Mouse (Mus musculus): ENCODE results near the gene Bet1l. TPM values are rescaled to one million over a fixed set of nuclear protein-coding genes. Genes with fewer than 3 reads are reported as not detected.
"Not testable (repeated sequence)": the region's sequence is repeated elsewhere in the genome, so short reads cannot be mapped to it uniquely, and the experiment has no call there.

Bet1l gene
- polyA plus RNA-seq (2015; fragmentation: Nextera tagmentation; extraction: Ambion mirVana) = 38.0 and 44.3 TPM in 2 replicates

- Histone ChIP-seq H3K4me3 (peak within 1 kb of the TSS; percentile 90), H3K36me3 (peaks cover 46% of the 10 kb centered on the region), H3K4me1 (replicated peaks) (peaks cover 36% of the 10 kb centered on the region), H3K9me3 (no peaks in the 10 kb centered on the region), H3K27ac (replicated peaks) (peak within 1 kb of the TSS; percentile 93), H3K4me2 (peak within 1 kb of the TSS; percentile 80), H3K27me3 (no peaks in the 10 kb centered on the region), H3K9ac (peak within 1 kb of the TSS; percentile 90)
- ATAC-seq (ENCODE audit: low FRiP score, low read depth) = peak; percentile 54
- 38% methylated on average over 40 of the region's 40 CpGs for WGBS
These were observed at the start of gene Bet1l for GRCm38 (mm10) chr7:140857550-140858505. Gene Bet1l (minus strand): TSS chr7:140857577.

- no peaks in the 10 kb centered on the region for H3K36me3 ChIP-seq
- 86% methylated on average over 13 of the region's 13 CpGs for WGBS
- H3K9ac ChIP-seq = no peak overlapping the region
- H3K27me3 ChIP-seq = no peaks in the 10 kb centered on the region
- no peak for ATAC-seq (ENCODE audit: low FRiP score, low read depth)
- H3K4me1 ChIP-seq (replicated peaks) = peaks cover 11% of the 10 kb centered on the region
- H3K4me2 ChIP-seq = no peak overlapping the region
- no peak overlapping the region for H3K4me3 ChIP-seq
- H3K9me3 ChIP-seq = no peaks in the 10 kb centered on the region
- no peak overlapping the region for H3K27ac ChIP-seq (replicated peaks)
These were observed 49.8 kb upstream of the Bet1l start for GRCm38 (mm10) chr7:140907131-140907530.

GRCm38 (mm10) chr7:140905642-140906081 lies 48.3 kb upstream of the Bet1l start:
- Histone ChIP-seq H3K4me2 (no peak overlapping the region), H3K4me1 (replicated peaks) (peaks cover 11% of the 10 kb centered on the region), H3K4me3 (no peak overlapping the region), H3K9ac (no peak overlapping the region), H3K27me3 (no peaks in the 10 kb centered on the region), H3K27ac (replicated peaks) (no peak overlapping the region), H3K9me3 (no peaks in the 10 kb centered on the region), H3K36me3 (no peaks in the 10 kb centered on the region)
- 83% methylated on average over 2 of the region's 2 CpGs for WGBS
- ATAC-seq (ENCODE audit: low FRiP score, low read depth) = no peak

- no peaks in the 10 kb centered on the region for H3K27me3 ChIP-seq
- H3K4me2 ChIP-seq = 0 out of 2 replicates have a peak overlapping the region, but pooled peaks have one; percentile 13
- WGBS = 25% methylated on average over 13 of the region's 13 CpGs
- no peak overlapping the region for H3K9ac ChIP-seq
- no peak overlapping the region for H3K4me3 ChIP-seq
- peaks cover 8% of the 10 kb centered on the region for H3K36me3 ChIP-seq
- H3K9me3 ChIP-seq = no peaks in the 10 kb centered on the region
- H3K27ac ChIP-seq (replicated peaks) = no peak overlapping the region
- peaks cover 6% of the 10 kb centered on the region for H3K4me1 ChIP-seq (replicated peaks)
- peak; percentile 55 for ATAC-seq (ENCODE audit: low FRiP score, low read depth)
These were observed 45.8 kb upstream of the Bet1l start for GRCm38 (mm10) chr7:140903212-140903611.

- Histone ChIP-seq H3K4me3 (no peak overlapping the region), H3K4me2 (no peak overlapping the region), H3K27ac (replicated peaks) (no peak overlapping the region), H3K9me3 (no peaks in the 10 kb centered on the region), H3K4me1 (replicated peaks) (peaks cover 6% of the 10 kb centered on the region), H3K27me3 (no peaks in the 10 kb centered on the region), H3K9ac (no peak overlapping the region), H3K36me3 (peaks cover 17% of the 10 kb centered on the region)
- 83% methylated on average over 15 of the region's 15 CpGs for WGBS
- no peak for ATAC-seq (ENCODE audit: low FRiP score, low read depth)
These were observed 44.9 kb upstream of the Bet1l start for GRCm38 (mm10) chr7:140902036-140902875.

- 77% methylated on average over 10 of the region's 10 CpGs for WGBS
- no peak within 1 kb of the TSS for H3K27ac ChIP-seq (replicated peaks)
- no peak within 1 kb of the TSS for H3K9ac ChIP-seq
- peaks cover 6% of the 10 kb centered on the region for H3K4me1 ChIP-seq (replicated peaks)
- H3K27me3 ChIP-seq = no peaks in the 10 kb centered on the region
- H3K9me3 ChIP-seq = no peaks in the 10 kb centered on the region
- no peak within 1 kb of the TSS for H3K4me2 ChIP-seq
- no peak within 1 kb of the TSS for H3K4me3 ChIP-seq
- no peak for ATAC-seq (ENCODE audit: low FRiP score, low read depth)
- peaks cover 31% of the 10 kb centered on the region for H3K36me3 ChIP-seq
These were observed 42.8 kb upstream of the Bet1l start, which contains the start of gene Cox8b for GRCm38 (mm10) chr7:140900220-140900619. Gene Cox8b (minus strand): TSS chr7:140900446.

- H3K9me3 ChIP-seq = no peaks in the 10 kb centered on the region
- H3K27ac ChIP-seq (replicated peaks) = no peak overlapping the region
- 79% methylated on average over 3 of the region's 3 CpGs for WGBS
- H3K9ac ChIP-seq = no peak overlapping the region
- ATAC-seq (ENCODE audit: low FRiP score, low read depth) = no peak
- no peak overlapping the region for H3K4me2 ChIP-seq
- peaks cover 6% of the 10 kb centered on the region for H3K4me1 ChIP-seq (replicated peaks)
- H3K4me3 ChIP-seq = no peak overlapping the region
- H3K27me3 ChIP-seq = no peaks in the 10 kb centered on the region
- peaks cover 41% of the 10 kb centered on the region for H3K36me3 ChIP-seq
These were observed 41.7 kb upstream of the Bet1l start for GRCm38 (mm10) chr7:140899121-140899520.

- ATAC-seq (ENCODE audit: low FRiP score, low read depth) = no peak
- no peak overlapping the region for H3K4me2 ChIP-seq
- H3K36me3 ChIP-seq = peaks cover 47% of the 10 kb centered on the region
- no peak overlapping the region for H3K9ac ChIP-seq
- H3K4me1 ChIP-seq (replicated peaks) = no peaks in the 10 kb centered on the region; the same call in 1 of the 2 replicates
- 94% methylated on average over 7 of the region's 7 CpGs for WGBS
- no peaks in the 10 kb centered on the region for H3K27me3 ChIP-seq
- no peaks in the 10 kb centered on the region for H3K9me3 ChIP-seq
- H3K27ac ChIP-seq (replicated peaks) = no peak overlapping the region
- no peak overlapping the region for H3K4me3 ChIP-seq
These were observed 40.5 kb upstream of the Bet1l start for GRCm38 (mm10) chr7:140897863-140898262.

GRCm38 (mm10) chr7:140894611-140895010 lies 37.2 kb upstream of the Bet1l start:
- 94% methylated on average over 3 of the region's 3 CpGs for WGBS
- no peak overlapping the region for H3K4me2 ChIP-seq
- no peaks in the 10 kb centered on the region for H3K4me1 ChIP-seq (replicated peaks)

GRCm38 (mm10) chr7:140894031-140894430 lies 36.7 kb upstream of the Bet1l start:
- 93% methylated on average over 7 of the region's 7 CpGs for WGBS
- ATAC-seq (ENCODE audit: low FRiP score, low read depth) = no peak
- no peaks in the 10 kb centered on the region for H3K4me1 ChIP-seq (replicated peaks)
- no peak overlapping the region for H3K4me3 ChIP-seq
- peaks cover 71% of the 10 kb centered on the region for H3K36me3 ChIP-seq
- no peaks in the 10 kb centered on the region for H3K27me3 ChIP-seq
- no peak overlapping the region for H3K4me2 ChIP-seq
- H3K9me3 ChIP-seq = no peaks in the 10 kb centered on the region
- H3K9ac ChIP-seq = no peak overlapping the region
- H3K27ac ChIP-seq (replicated peaks) = no peak overlapping the region

More at GRCm38 (mm10) chr7:140894611-140895010, 37.2 kb upstream of the Bet1l start:
- Histone ChIP-seq H3K9ac (no peak overlapping the region), H3K9me3 (no peaks in the 10 kb centered on the region), H3K36me3 (peaks cover 66% of the 10 kb centered on the region), H3K27ac (replicated peaks) (no peak overlapping the region), H3K27me3 (no peaks in the 10 kb centered on the region), H3K4me3 (no peak overlapping the region)
- no peak for ATAC-seq (ENCODE audit: low FRiP score, low read depth)

- not testable (repeated sequence) for H3K4me1 ChIP-seq (replicated peaks); H3K4me2 ChIP-seq; H3K27ac ChIP-seq (replicated peaks); H3K9ac ChIP-seq; H3K27me3 ChIP-seq; H3K4me3 ChIP-seq; ATAC-seq (ENCODE audit: low FRiP score, low read depth); H3K9me3 ChIP-seq
- H3K36me3 ChIP-seq = peaks cover 65% of the 10 kb centered on the region
- 96% methylated on average over 16 of the region's 16 CpGs for WGBS
These were observed 33.3 kb upstream of the Bet1l start for GRCm38 (mm10) chr7:140890636-140891035.

GRCm38 (mm10) chr7:140882469-140882803 lies 25.1 kb upstream of the Bet1l start:
- no peaks in the 10 kb centered on the region for H3K27me3 ChIP-seq
- H3K4me1 ChIP-seq (replicated peaks) = peaks cover 19% of the 10 kb centered on the region
- H3K27ac ChIP-seq (replicated peaks) = peak overlapping the region; percentile 86
- H3K4me3 ChIP-seq = peak overlapping the region; percentile 62
- peak overlapping the region; percentile 61 for H3K4me2 ChIP-seq
- H3K9ac ChIP-seq = peak overlapping the region; percentile 69
- H3K9me3 ChIP-seq = no peaks in the 10 kb centered on the region
- peak; percentile 57; the same call in 1 of the 2 replicates for ATAC-seq (ENCODE audit: low FRiP score, low read depth)
- 0% methylated on average over 12 of the region's 12 CpGs for WGBS
- H3K36me3 ChIP-seq = peaks cover 14% of the 10 kb centered on the region
